Mouse (Mus musculus): Measurements from ENCODE around the gene Cep78.

DNA sequence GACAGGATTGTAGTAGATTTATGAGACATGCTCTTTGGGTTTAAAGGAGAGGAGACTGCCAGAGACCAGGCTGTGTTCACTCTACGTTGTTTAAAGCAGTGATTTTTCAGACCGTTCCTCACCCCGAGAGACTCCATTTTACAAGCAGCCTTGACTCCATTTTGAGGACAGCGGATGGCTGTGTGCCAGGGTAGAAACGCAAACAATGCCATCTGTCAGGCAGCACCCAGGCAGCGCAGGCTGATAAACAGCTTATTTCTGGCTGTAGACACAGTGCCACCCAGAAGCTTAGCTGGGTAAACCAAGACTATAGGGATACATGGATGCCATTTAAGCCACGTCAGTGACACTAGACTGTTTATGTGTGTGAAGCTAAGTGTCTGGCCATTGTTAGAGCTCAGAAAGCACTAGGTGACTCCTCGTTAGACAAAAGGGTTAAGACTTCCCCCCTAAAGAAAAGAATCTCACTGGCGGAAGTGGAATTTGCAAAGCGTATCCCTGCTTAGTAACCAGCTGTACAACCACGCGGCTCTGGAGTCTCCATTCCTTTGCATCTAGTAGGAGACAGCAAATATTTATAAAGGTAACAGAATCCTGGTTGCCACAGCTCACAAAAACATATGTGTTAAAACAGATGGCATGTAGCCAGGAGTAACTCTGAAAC lies 12.2 kb upstream of the Cep78 start:
- TF ChIP-seq CTCF (IDR thresholded peaks at IDR 0.05; ENCODE audit: low read depth), result no peak
- TF ChIP-seq EP300 (IDR thresholded peaks at IDR 0.05; ENCODE audit: low read depth), result no peak

Measured in liver, postnatal 0 days (tissue).